Mouse (Mus musculus) megakaryocyte-erythroid progenitor cell, adult 5-6 weeks (primary cell): ENCODE data around the gene Tmem255a. TPM values are rescaled to one million over a fixed set of nuclear protein-coding genes. Genes with fewer than 3 reads are reported as not detected.
A peak's percentile ranks its signal among the peaks of the same experiment; 100 is the strongest.

ENCODE experiments used
- ATAC-seq: replicated peaks from 2 replicates; pipeline ENCODE4 v1.8.0; 2016; ENCODE audit warnings: mild to moderate bottlenecking, inconsistent platforms; ENCODE audit not compliant: severe bottlenecking, poor library complexity, low FRiP score, low TSS enrichment
- total RNA-seq, 2 experiments: library from RNA; stranded (forward) in 1 of 2; stranded (reverse) in 1 of 2; fragments of 200-1000, 215-1000 nt in 1 of 2; fragments of >200 nt in 1 of 2; fragmentation: Nextera tagmentation in 1 of 2; gene quantifications; 2 replicates each; pipeline ENCODE4 v1.2.3; 2014 to 2017

Gene Tmem255a
- total RNA-seq, 2 experiments from 2014 or later: 0.05 to 0.39 TPM

- ATAC-seq: peak; percentile 74
Observed at GRCm38 (mm10) chrX:38180656-38181607, 71.3 kb downstream of the Tmem255a start.

GRCm38 (mm10) chrX:38179891-38180310, 72.3 kb downstream of the Tmem255a start:
- peak; percentile 74; the same call in 1 of the 2 replicates for ATAC-seq

- ATAC-seq: no peak
Observed at GRCm38 (mm10) chrX:38166592-38166991, 85.6 kb downstream of the Tmem255a start.

GRCm38 (mm10) chrX:38166064-38166463, 86.2 kb downstream of the Tmem255a start:
- ATAC-seq: no peak

- no peak for ATAC-seq
Observed at GRCm38 (mm10) chrX:38165315-38165714, 86.9 kb downstream of the Tmem255a start.

- ATAC-seq: no peak
Observed at GRCm38 (mm10) chrX:38159097-38159496, 93.1 kb downstream of the Tmem255a start.

Other genes starting within 250 kb of the Tmem255a start
- not detected in 2 replicates for gene Btg1-ps1, start 233.6 kb downstream of the Tmem255a start, total RNA-seq (2014; fragmentation: Nextera tagmentation)
- not detected in 2 replicates for gene Btg1-ps1, start 233.6 kb downstream of the Tmem255a start, total RNA-seq (2017)
- gene Btg1-ps2, start 209.3 kb downstream of the Tmem255a start, total RNA-seq (2014; fragmentation: Nextera tagmentation): not detected in 2 replicates
- gene Btg1-ps2, start 209.3 kb downstream of the Tmem255a start, total RNA-seq (2017): not detected in 2 replicates
- gene Rhox10, start 186.0 kb downstream of the Tmem255a start, total RNA-seq (2014; fragmentation: Nextera tagmentation): not detected in 2 replicates
- gene Rhox10, start 186.0 kb downstream of the Tmem255a start, total RNA-seq (2017): not detected in 2 replicates
- not detected in 2 replicates for gene Rhox11, start 167.3 kb downstream of the Tmem255a start, total RNA-seq (2014; fragmentation: Nextera tagmentation)
- gene Rhox11, start 167.3 kb downstream of the Tmem255a start, total RNA-seq (2017): not detected in 2 replicates
- gene Rhox12, start 141.5 kb downstream of the Tmem255a start, total RNA-seq (2014; fragmentation: Nextera tagmentation): not detected in 2 replicates
- not detected in 2 replicates for gene Rhox12, start 141.5 kb downstream of the Tmem255a start, total RNA-seq (2017)
- not detected in 2 replicates for gene Rhox13, start 131.2 kb downstream of the Tmem255a start, total RNA-seq (2014; fragmentation: Nextera tagmentation)
- gene Rhox13, start 131.2 kb downstream of the Tmem255a start, total RNA-seq (2017): not detected in 2 replicates
- gene Zbtb33, start 62.6 kb downstream of the Tmem255a start, total RNA-seq (2014; fragmentation: Nextera tagmentation): 16.6 and 28.3 TPM in 2 replicates
- 24.0 and 27.5 TPM in 2 replicates for gene Zbtb33, start 62.6 kb downstream of the Tmem255a start, total RNA-seq (2017)
- gene Atp1b4, start 63.7 kb upstream of the Tmem255a start, total RNA-seq (2014; fragmentation: Nextera tagmentation): not detected in 2 replicates
- not detected in 2 replicates for gene Atp1b4, start 63.7 kb upstream of the Tmem255a start, total RNA-seq (2017)
- 47.0 and 47.2 TPM in 2 replicates for gene Lamp2, start 204.0 kb upstream of the Tmem255a start, total RNA-seq (2014; fragmentation: Nextera tagmentation)
- 73.7 and 82.0 TPM in 2 replicates for gene Lamp2, start 204.0 kb upstream of the Tmem255a start, total RNA-seq (2017)